Mouse (Mus musculus): ENCODE measurements at regions not wholly inside any gene's neighbourhood (a gene's known extent, or its start where the extent isn't known, plus 50 kb on each side); places are given as distances from the start of the nearest gene placed in this dataset.

DNA sequence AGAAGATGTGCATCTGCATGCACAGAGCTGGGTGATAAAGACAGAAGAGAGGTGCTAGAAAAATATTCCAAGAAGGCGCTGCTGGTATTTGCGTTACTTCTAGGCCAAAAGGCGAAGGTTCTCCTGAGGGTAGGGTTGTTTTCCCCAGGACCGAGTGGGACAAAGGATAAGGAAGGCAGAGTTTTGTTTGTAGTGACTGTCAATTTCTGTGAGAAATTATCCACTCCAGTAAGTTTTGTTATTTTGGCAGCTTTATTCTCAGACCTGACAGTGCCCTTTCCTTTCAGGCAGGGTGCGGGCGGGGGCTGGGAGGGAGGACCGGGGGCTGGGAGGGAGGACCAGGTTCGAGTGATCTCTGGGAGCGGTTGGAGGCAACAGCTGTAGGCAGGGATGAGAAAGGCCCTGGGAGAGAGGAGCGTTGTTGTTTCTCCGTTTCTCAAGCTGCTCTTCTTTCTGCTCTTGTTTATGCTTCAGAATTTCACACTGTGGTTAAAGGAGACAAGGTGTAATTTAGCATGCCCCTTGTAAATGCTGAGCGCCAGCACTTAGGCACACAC lies 211.2 kb upstream of the Cited2 start:
- TF ChIP-seq POLR2A (IDR thresholded peaks at IDR 0.05; ENCODE audit: low read depth, low read length) (no peak), CTCF (IDR thresholded peaks at IDR 0.05; ENCODE audit: borderline replicate concordance, insufficient read depth, low read length) (no peak)
